Mouse (Mus musculus): Measurements from ENCODE around the gene Cfc1.

DNA sequence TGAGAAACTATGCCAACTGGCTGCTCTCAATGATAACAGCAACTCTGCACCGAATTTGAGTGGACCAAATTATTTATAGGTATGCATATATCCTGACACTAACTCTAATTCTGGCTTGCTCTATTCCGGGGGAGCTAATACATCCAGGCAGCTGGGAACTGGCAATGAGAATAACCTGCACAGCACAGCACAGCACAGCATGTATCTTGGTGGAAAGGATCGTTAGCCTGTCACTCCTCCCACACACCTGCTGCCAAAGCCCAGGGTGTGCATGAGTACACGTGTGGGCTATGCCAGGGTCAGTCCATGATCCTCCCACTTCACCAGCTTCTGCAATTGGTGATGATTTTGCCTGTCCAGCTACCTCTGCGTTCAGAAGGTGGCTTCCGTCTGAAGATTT, 36.0 kb downstream of the Cfc1 start:
- no peak for TF ChIP-seq POLR2A (IDR thresholded peaks at IDR 0.05; ENCODE audit: borderline replicate concordance, control insufficient read depth, low read depth, low read length)
- TF ChIP-seq CTCF (IDR thresholded peaks at IDR 0.05; ENCODE audit: control insufficient read depth, insufficient read depth, low read length), result no peak

Data from bone marrow, adult 2 months (tissue).